Mouse (Mus musculus): ENCODE results near the gene Baat. TPM values are rescaled to one million over a fixed set of nuclear protein-coding genes. Genes with fewer than 3 reads are reported as not detected.
A peak's percentile ranks its signal among the peaks of the same experiment; 100 is the strongest.

Baat gene
- polyA plus RNA-seq, 1 experiment from 2014 or later, result not detected

DNA sequence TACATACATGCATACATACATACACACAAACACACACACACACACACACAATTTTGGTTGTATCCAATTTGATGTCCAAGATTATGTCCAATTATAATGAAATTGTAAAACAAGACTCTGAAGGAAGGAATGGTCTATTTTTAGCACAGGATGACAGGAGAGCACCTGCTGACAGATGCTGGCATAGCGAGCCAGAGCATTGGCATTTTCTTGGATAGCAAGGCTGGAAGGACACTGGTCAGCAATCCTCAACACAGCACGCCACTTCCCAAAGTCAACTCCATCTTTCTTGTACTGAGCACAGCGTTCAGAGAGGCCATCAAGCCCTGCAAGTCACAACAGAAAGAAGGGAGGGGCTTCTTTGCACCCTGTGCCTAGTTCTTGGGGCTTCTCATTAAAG, 34.6 kb upstream of the Baat start:
- no peaks in the 10 kb centered on the region for H3K27me3 ChIP-seq (replicated peaks; ENCODE audit: insufficient read depth, low read length)
- 74% methylated on average over 3 of the region's 3 CpGs for WGBS
- no peak for DNase-seq (ENCODE audit: low spot score)

DNA sequence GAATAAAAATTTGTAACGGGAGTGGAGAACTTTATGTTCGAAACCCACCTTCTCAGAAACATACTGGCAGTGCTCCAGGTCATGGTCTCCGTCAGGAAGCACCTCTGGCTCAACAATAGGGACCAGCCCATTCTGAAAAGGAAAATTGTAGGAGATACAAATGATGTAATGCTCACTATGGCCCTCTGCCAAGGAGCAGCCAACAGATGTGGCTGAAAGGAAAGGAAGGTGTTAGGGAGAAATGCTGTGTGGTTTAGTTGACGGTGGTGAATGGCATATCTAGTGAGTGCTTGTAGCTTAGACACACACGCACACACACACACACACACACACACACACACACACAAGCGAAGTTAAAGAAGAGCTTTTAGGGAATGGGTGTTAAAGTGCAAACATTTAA, 33.3 kb upstream of the Baat start:
- H3K36me3 ChIP-seq (ENCODE audit: insufficient read depth, low read length), result no peaks in the 10 kb centered on the region
- H3K27me3 ChIP-seq (replicated peaks; ENCODE audit: insufficient read depth, low read length), result no peaks in the 10 kb centered on the region
- H3K9ac ChIP-seq (replicated peaks; ENCODE audit: low read depth), result no peak overlapping the region
- DNase-seq (ENCODE audit: low spot score), result peak; percentile 50
- no peak overlapping the region for H3K4me2 ChIP-seq (replicated peaks; ENCODE audit: low read depth, low read length)
- H3K9me3 ChIP-seq (ENCODE audit: low read length), result no peaks in the 10 kb centered on the region
- 14% methylated on average over 6 of the region's 6 CpGs for WGBS
- no peaks in the 10 kb centered on the region for H3K4me1 ChIP-seq (ENCODE audit: insufficient read depth, low read depth, low read length)
- no peak overlapping the region for H3K27ac ChIP-seq (ENCODE audit: low read length)
- TF ChIP-seq EP300 (IDR thresholded peaks at IDR 0.05) (no peak), CTCF (IDR thresholded peaks at IDR 0.05) (no peak)
- no peak overlapping the region for H3K4me3 ChIP-seq (ENCODE audit: low read depth, low read length)
- ATAC-seq, result peak; percentile 49; the same call in 1 of the 2 replicates

More for the DNA sequence above, 34.6 kb upstream of the Baat start:
- Histone ChIP-seq H3K4me2 (replicated peaks; ENCODE audit: low read depth, low read length) (no peak overlapping the region), H3K4me3 (ENCODE audit: low read depth, low read length) (no peak overlapping the region), H3K9me3 (ENCODE audit: low read length) (no peaks in the 10 kb centered on the region), H3K27ac (ENCODE audit: low read length) (no peak overlapping the region), H3K4me1 (ENCODE audit: insufficient read depth, low read depth, low read length) (no peaks in the 10 kb centered on the region), H3K36me3 (ENCODE audit: insufficient read depth, low read length) (no peaks in the 10 kb centered on the region), H3K9ac (replicated peaks; ENCODE audit: low read depth) (no peak overlapping the region)
- no peak for TF ChIP-seq EP300 (IDR thresholded peaks at IDR 0.05)
- no peak for TF ChIP-seq CTCF (IDR thresholded peaks at IDR 0.05)
- no peak for ATAC-seq

DNA sequence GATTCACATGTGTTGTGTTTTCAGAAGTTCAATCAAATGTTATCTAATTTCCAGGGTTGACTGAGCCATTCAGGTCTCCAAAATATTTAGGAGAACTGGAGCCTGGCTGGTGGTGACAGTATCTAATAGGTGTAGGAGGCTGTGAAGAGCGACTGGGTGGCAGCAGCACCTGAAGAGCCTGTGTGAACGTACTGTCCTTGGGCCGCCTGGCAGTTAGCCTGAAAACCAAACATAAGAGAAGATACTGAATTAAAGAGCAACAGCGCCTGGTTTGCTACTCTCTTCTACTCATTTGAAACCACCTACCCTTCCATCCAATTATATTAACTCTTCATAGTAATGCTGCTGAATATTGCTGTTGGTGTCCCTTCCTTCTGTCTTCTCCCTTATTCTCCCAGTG, 30.3 kb upstream of the Baat start:
- ATAC-seq (no peak), DNase-seq (ENCODE audit: low spot score) (no peak)
- H3K4me3 ChIP-seq (ENCODE audit: low read depth, low read length), result no peak overlapping the region
- no peaks in the 10 kb centered on the region for H3K4me1 ChIP-seq (ENCODE audit: insufficient read depth, low read depth, low read length)
- no peaks in the 10 kb centered on the region for H3K27me3 ChIP-seq (replicated peaks; ENCODE audit: insufficient read depth, low read length)
- WGBS, result 71% methylated on average over 4 of the region's 4 CpGs
- no peaks in the 10 kb centered on the region for H3K9me3 ChIP-seq (ENCODE audit: low read length)
- TF ChIP-seq CTCF (IDR thresholded peaks at IDR 0.05) (no peak), EP300 (IDR thresholded peaks at IDR 0.05) (no peak)
- no peaks in the 10 kb centered on the region for H3K36me3 ChIP-seq (ENCODE audit: insufficient read depth, low read length)
- no peak overlapping the region for H3K27ac ChIP-seq (ENCODE audit: low read length)
- H3K4me2 ChIP-seq (replicated peaks; ENCODE audit: low read depth, low read length), result no peak overlapping the region
- no peak overlapping the region for H3K9ac ChIP-seq (replicated peaks; ENCODE audit: low read depth)

DNA sequence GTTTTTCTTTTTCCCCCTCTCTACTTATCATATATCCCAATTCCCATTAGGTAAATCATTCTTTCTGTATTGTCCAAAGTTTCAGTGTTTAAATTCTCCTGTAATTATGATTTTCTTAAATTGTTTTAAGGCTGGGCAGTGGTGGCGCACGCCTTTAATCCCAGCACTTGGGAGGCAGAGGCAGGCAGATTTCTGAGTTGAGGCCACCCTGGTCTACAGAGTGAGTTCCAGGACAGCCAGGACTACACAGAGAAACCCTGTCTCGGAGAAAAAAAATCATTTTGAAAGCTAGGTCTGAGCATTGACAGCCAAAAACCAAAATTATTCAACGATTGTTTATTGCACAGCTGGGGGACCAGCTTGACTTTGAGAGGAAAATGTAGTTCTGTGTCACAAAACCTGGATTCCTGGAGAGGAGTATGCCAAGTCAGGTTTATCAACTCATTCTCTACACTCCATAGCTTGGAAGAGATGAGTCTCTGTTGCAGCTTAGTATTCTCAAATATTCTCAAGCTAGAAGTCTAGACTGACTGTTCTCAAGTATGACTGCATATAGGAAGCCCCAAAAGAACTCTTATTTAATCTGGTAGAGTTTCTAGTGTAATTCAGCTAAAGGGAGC, 29.4 kb upstream of the Baat start:
- H3K4me2 ChIP-seq (replicated peaks; ENCODE audit: low read depth, low read length), result no peak overlapping the region
- 91% methylated on average over 4 of the region's 4 CpGs for WGBS
- ATAC-seq, result no peak

DNA sequence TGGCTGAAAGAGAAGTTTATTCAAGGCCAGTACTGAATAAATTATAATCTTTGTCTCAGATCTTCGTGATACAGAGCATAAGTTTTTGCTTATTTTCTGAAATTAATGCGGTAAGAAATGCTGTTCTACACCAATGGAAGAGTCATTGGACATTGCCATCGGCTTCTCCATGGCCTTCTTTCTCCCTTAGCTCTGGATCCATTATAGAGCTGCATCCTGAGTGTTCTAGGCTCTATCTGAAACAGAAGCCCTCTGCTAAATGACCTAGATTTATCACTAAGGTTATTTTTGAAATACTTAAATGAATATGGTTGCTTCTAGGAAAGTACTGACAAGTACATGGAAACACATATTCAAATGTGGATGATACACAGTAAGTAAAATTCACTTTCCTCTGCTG, 28.7 kb upstream of the Baat start:
- no peak for ATAC-seq
- H3K4me1 ChIP-seq (ENCODE audit: insufficient read depth, low read depth, low read length), result no peaks in the 10 kb centered on the region
- WGBS, result 85% methylated on average over 3 of the region's 3 CpGs
- H3K4me3 ChIP-seq (ENCODE audit: low read depth, low read length), result no peak overlapping the region
- peaks cover 10% of the 10 kb centered on the region; the same call in 1 of the 2 replicates for H3K36me3 ChIP-seq (ENCODE audit: insufficient read depth, low read length)
- H3K27me3 ChIP-seq (replicated peaks; ENCODE audit: insufficient read depth, low read length), result no peaks in the 10 kb centered on the region
- no peak overlapping the region for H3K9ac ChIP-seq (replicated peaks; ENCODE audit: low read depth)
- H3K27ac ChIP-seq (ENCODE audit: low read length), result no peak overlapping the region
- no peak for TF ChIP-seq CTCF (IDR thresholded peaks at IDR 0.05)
- no peak for TF ChIP-seq EP300 (IDR thresholded peaks at IDR 0.05)
- no peak for DNase-seq (ENCODE audit: low spot score)
- H3K4me2 ChIP-seq (replicated peaks; ENCODE audit: low read depth, low read length), result no peak overlapping the region
- no peaks in the 10 kb centered on the region for H3K9me3 ChIP-seq (ENCODE audit: low read length)

More for the DNA sequence above, 29.4 kb upstream of the Baat start:
- peaks cover 3% of the 10 kb centered on the region; the same call in 1 of the 2 replicates for H3K36me3 ChIP-seq (ENCODE audit: insufficient read depth, low read length)
- TF ChIP-seq EP300 (IDR thresholded peaks at IDR 0.05) (no peak), CTCF (IDR thresholded peaks at IDR 0.05) (no peak)
- no peak for DNase-seq (ENCODE audit: low spot score)
- no peaks in the 10 kb centered on the region for H3K27me3 ChIP-seq (replicated peaks; ENCODE audit: insufficient read depth, low read length)
- H3K4me3 ChIP-seq (ENCODE audit: low read depth, low read length), result no peak overlapping the region
- no peaks in the 10 kb centered on the region for H3K9me3 ChIP-seq (ENCODE audit: low read length)
- no peak overlapping the region for H3K9ac ChIP-seq (replicated peaks; ENCODE audit: low read depth)
- H3K27ac ChIP-seq (ENCODE audit: low read length), result no peak overlapping the region
- H3K4me1 ChIP-seq (ENCODE audit: insufficient read depth, low read depth, low read length), result no peaks in the 10 kb centered on the region

DNA sequence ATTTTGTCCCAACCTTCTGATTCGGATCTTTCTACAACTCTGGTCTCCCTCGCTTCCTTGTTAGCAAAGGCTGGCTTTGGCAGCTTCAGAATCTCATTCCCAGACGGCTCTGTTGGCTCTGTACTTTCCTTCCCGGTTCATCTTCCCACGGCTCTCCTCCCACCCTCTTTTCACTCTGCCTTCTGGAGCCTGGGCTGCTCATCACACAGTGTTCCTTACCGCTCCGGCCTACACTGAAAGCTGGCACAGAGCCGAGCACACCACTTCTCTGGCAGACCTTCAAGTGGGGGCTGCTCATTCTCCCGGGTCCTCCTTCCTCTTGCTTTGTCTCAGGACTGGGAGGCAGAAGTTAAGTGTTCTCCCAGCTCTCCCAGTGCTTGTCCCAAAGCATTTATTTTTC, 16.2 kb upstream of the Baat start:
- Histone ChIP-seq H3K4me3 (ENCODE audit: low read depth, low read length) (no peak overlapping the region), H3K27me3 (replicated peaks; ENCODE audit: insufficient read depth, low read length) (no peaks in the 10 kb centered on the region), H3K36me3 (ENCODE audit: insufficient read depth, low read length) (no peaks in the 10 kb centered on the region), H3K4me2 (replicated peaks; ENCODE audit: low read depth, low read length) (no peak overlapping the region), H3K4me1 (ENCODE audit: insufficient read depth, low read depth, low read length) (peaks cover 7% of the 10 kb centered on the region; the same call in 1 of the 2 replicates), H3K27ac (ENCODE audit: low read length) (no peak overlapping the region), H3K9ac (replicated peaks; ENCODE audit: low read depth) (no peak overlapping the region), H3K9me3 (ENCODE audit: low read length) (no peaks in the 10 kb centered on the region)
- ATAC-seq (no peak), DNase-seq (ENCODE audit: low spot score) (peak; percentile 8)
- TF ChIP-seq CTCF (IDR thresholded peaks at IDR 0.05) (no peak), EP300 (IDR thresholded peaks at IDR 0.05) (no peak)
- 55% methylated on average over 9 of the region's 9 CpGs for WGBS
